Mouse (Mus musculus): ENCODE measurements around the gene Hdac9. TPM values are rescaled to one million over a fixed set of nuclear protein-coding genes. Genes with fewer than 3 reads are reported as not detected.

Gene Hdac9
- total and polyA plus RNA-seq, 3 experiments = 0.03 to 0.19 TPM; not detected in 1

- Histone ChIP-seq H3K9me3 (replicated peaks; ENCODE audit: insufficient read depth, low read length) (no peaks in the 10 kb centered on the region), H3K27ac (ENCODE audit: control insufficient read depth, low read depth, low read length) (no peak overlapping the region), H3K9ac (ENCODE audit: control insufficient read depth, low read depth, low read length, poor library complexity, severe bottlenecking) (no peak overlapping the region), H3K36me3 (ENCODE audit: control insufficient read depth in 1 of 2, insufficient read depth in 2 of 2, low read length in 2 of 2) (no peaks in the 10 kb centered on the region), H3K4me1 (ENCODE audit: control insufficient read depth in 1 of 2, insufficient read depth in 2 of 2, low read length in 2 of 2) (no peaks in the 10 kb centered on the region), H3K4me3 (ENCODE audit: control insufficient read depth in 1 of 2, insufficient read depth in 1 of 2, low read depth in 2 of 2, low read length in 2 of 2) (no peak overlapping the region), H3K27me3 (ENCODE audit: control insufficient read depth in 1 of 2, insufficient read depth in 2 of 2, low read length in 2 of 2) (no peaks in the 10 kb centered on the region), H3K79me2 (ENCODE audit: control insufficient read depth, insufficient read depth, low read length, poor library complexity) (no peaks in the 10 kb centered on the region)
- TF ChIP-seq MXI1 (IDR thresholded peaks at IDR 0.05; ENCODE audit: low read depth, low read length) (no peak), RAD21 (IDR thresholded peaks at IDR 0.05; ENCODE audit: low read depth, low read length) (no peak)
- DNase-seq (ENCODE audit: low read depth, low spot score) = no peak
These were observed 740.1 kb downstream of the Hdac9 start for GRCm38 (mm10) chr12:34176790-34177189.

GRCm38 (mm10) chr12:34173036-34173435 is 743.9 kb downstream of the Hdac9 start:
- Histone ChIP-seq H3K27me3 (ENCODE audit: control insufficient read depth in 1 of 2, insufficient read depth in 2 of 2, low read length in 2 of 2) (no peaks in the 10 kb centered on the region), H3K4me3 (ENCODE audit: control insufficient read depth in 1 of 2, insufficient read depth in 1 of 2, low read depth in 2 of 2, low read length in 2 of 2) (no peak overlapping the region), H3K9me3 (replicated peaks; ENCODE audit: insufficient read depth, low read length) (no peaks in the 10 kb centered on the region), H3K27ac (ENCODE audit: control insufficient read depth, low read depth, low read length) (no peak overlapping the region), H3K4me1 (ENCODE audit: control insufficient read depth in 1 of 2, insufficient read depth in 2 of 2, low read length in 2 of 2) (no peaks in the 10 kb centered on the region), H3K9ac (ENCODE audit: control insufficient read depth, low read depth, low read length, poor library complexity, severe bottlenecking) (no peak overlapping the region), H3K79me2 (ENCODE audit: control insufficient read depth, insufficient read depth, low read length, poor library complexity) (no peaks in the 10 kb centered on the region), H3K36me3 (ENCODE audit: control insufficient read depth in 1 of 2, insufficient read depth in 2 of 2, low read length in 2 of 2) (no peaks in the 10 kb centered on the region)
- no peak for DNase-seq (ENCODE audit: low read depth, low spot score)
- TF ChIP-seq MYB (IDR thresholded peaks at IDR 0.05; ENCODE audit: low read depth, low read length) (no peak), POLR2AphosphoS2 (IDR thresholded peaks at IDR 0.05; ENCODE audit: low read length) (no peak), MYC (IDR thresholded peaks at IDR 0.05; ENCODE audit: low read depth, low read length) (no peak), RAD21 (IDR thresholded peaks at IDR 0.05; ENCODE audit: low read depth, low read length) (no peak), E2F4 (IDR thresholded peaks at IDR 0.05; ENCODE audit: borderline replicate concordance, low read depth, low read length) (no peak), TAL1 (IDR thresholded peaks at IDR 0.05; ENCODE audit: low read length) (no peak), CTCF (IDR thresholded peaks at IDR 0.05 in 2 of 3, conservative IDR thresholded peaks at IDR 0.05 in 1 of 3; ENCODE audit: control insufficient read depth in 1 of 3, insufficient read depth in 1 of 3, low read depth in 2 of 3, low read length in 3 of 3, poor library complexity in 1 of 3, severe bottlenecking in 1 of 3) (no peak), POLR2AphosphoS5 (IDR thresholded peaks at IDR 0.05; ENCODE audit: borderline replicate concordance, low read depth, low read length) (no peak), ZKSCAN1 (IDR thresholded peaks at IDR 0.05; ENCODE audit: low read depth, low read length) (no peak), TCF12 (IDR thresholded peaks at IDR 0.05; ENCODE audit: low read depth, low read length) (no peak), TBP (IDR thresholded peaks at IDR 0.05; ENCODE audit: low read depth, low read length) (no peak), MEF2A (IDR thresholded peaks at IDR 0.05; ENCODE audit: extremely low read depth, insufficient replicate concordance, low read depth, low read length, poor library complexity, severe bottlenecking) (no peak), NRF1 (IDR thresholded peaks at IDR 0.05; ENCODE audit: insufficient read depth, low read depth, low read length, poor library complexity, severe bottlenecking) (no peak), MAX (IDR thresholded peaks at IDR 0.05; ENCODE audit: low read length) (no peak), NELFE (IDR thresholded peaks at IDR 0.05; ENCODE audit: low read depth, low read length) (no peak)
